In genomic region chr5:33203691-33204242, GRCm38 (mm10) we compare ENCODE assay signal across 8 mouse cellular contexts. TPM values are rescaled to one million over a fixed set of nuclear protein-coding genes. Genes with fewer than 3 reads are reported as not detected.
DNase-seq lines count a peak whose midpoint lies in the region; ATAC-seq lines count a peak whose summit lies in the region.

No protein-coding gene starts in this region.

- no peaks in the 10 kb centered on the region for H3K9me3 ChIP-seq in hindbrain, embryonic 16.5 days (ENCODE audit: control insufficient read depth, low read length)

- peak; percentile 85 to 86 for DNase-seq in cerebellum, postnatal 36 days
- peak; percentile 76 to 81 for DNase-seq in frontal cortex, postnatal 36 days (ENCODE audit: low spot score in 2 of 2)
- DNase-seq in left cerebral cortex, adult 11 months (ENCODE audit: low spot score) = peak; percentile 54
- peak; percentile 80 for DNase-seq in right cerebral cortex, adult 18-20 months
- DNase-seq in urinary bladder, postnatal 36 days (ENCODE audit: low spot score in 2 of 2) = peak; percentile 62 to 81

- H3K27ac ChIP-seq in hindbrain, embryonic 16.5 days (ENCODE audit: low read depth, low read length) = no peak overlapping the region

- no peak overlapping the region for H3K4me3 ChIP-seq in hindbrain, embryonic 16.5 days (ENCODE audit: low read length)

- H3K4me2 ChIP-seq in hindbrain, embryonic 16.5 days (ENCODE audit: low read length) = peak overlapping the region; percentile 24

- no peak overlapping the region for H3K9ac ChIP-seq in hindbrain, embryonic 16.5 days (ENCODE audit: low read depth, low read length)

- no peaks in the 10 kb centered on the region for H3K36me3 ChIP-seq in hindbrain, embryonic 16.5 days (ENCODE audit: control insufficient read depth, insufficient read depth, low read length)

- WGBS in hindbrain, embryonic 16.5 days = 12% methylated on average over 9 of the region's 9 CpGs

- ATAC-seq in activated CD4-positive, CD25-positive, alpha-beta regulatory T cell, adult 4 months = peak; percentile 68
- peak; percentile 84 for ATAC-seq in hindbrain, embryonic 16.5 days
- ATAC-seq in megakaryocyte, adult 5-6 weeks (ENCODE audit: poor library complexity, severe bottlenecking) = peak; percentile 94

- no peaks in the 10 kb centered on the region for H3K4me1 ChIP-seq in hindbrain, embryonic 16.5 days (ENCODE audit: control insufficient read depth, insufficient read depth, low read depth, low read length)

- no peaks in the 10 kb centered on the region for H3K27me3 ChIP-seq in hindbrain, embryonic 16.5 days (replicated peaks; ENCODE audit: control insufficient read depth, insufficient read depth, low read length)

RNA-seq across cellular contexts. Expression of gene Spon2, which starts 14.5 kb away (rescaled TPM):
- polyA plus RNA-seq in activated CD4-positive, CD25-positive, alpha-beta regulatory T cell, adult 4 months (2017; shearing (Covaris generic)) = not detected
- 4.7 and 6.2 TPM in 2 replicates for polyA plus RNA-seq in hindbrain, embryonic 16.5 days (2015; fragmentation: Nextera tagmentation; extraction: Ambion mirVana)
- 0.69 and 0.73 TPM in 2 replicates for total RNA-seq in megakaryocyte, adult 5-6 weeks (2015)
- total RNA-seq in megakaryocyte, adult 5-6 weeks (2017) = not detected in 2 replicates
